Mouse (Mus musculus) limb, embryonic 10.5 days (tissue): ENCODE measurements around the gene Cox7c. TPM values are rescaled to one million over a fixed set of nuclear protein-coding genes. Genes with fewer than 3 reads are reported as not detected.
"Not testable (repeated sequence)": the region's sequence is repeated elsewhere in the genome, so short reads cannot be mapped to it uniquely, and the experiment has no call there.

Experiments used
- DNase-seq: peaks from one replicate; pipeline ENCODE4 v3.0.0-alpha.2; 2017; ENCODE audit warnings: low spot score
- H3K27ac ChIP-seq: fragments of 300-500 bp; sonication (generic); 2 replicates; pipeline ENCODE4 v1.5.1; 2016; ENCODE audit warnings: mild to moderate bottlenecking
- H3K27me3 ChIP-seq: fragments of 300-500 bp; sonication (generic); 2 replicates; pipeline ENCODE4 v1.6.1; 2016; ENCODE audit warnings: low read depth, mild to moderate bottlenecking; ENCODE audit not compliant: poor library complexity, severe bottlenecking
- H3K36me3 ChIP-seq: fragments of 300-500 bp; sonication (generic); 2 replicates; pipeline ENCODE4 v1.6.1; 2016; ENCODE audit warnings: mild to moderate bottlenecking, moderate library complexity
- H3K4me1 ChIP-seq: fragments of 300-500 bp; sonication (generic); 2 replicates; pipeline ENCODE4 v1.6.1; 2016
- H3K4me3 ChIP-seq: fragments of 300-500 bp; sonication (generic); 2 replicates; pipeline ENCODE4 v1.5.1; 2016; ENCODE audit warnings: mild to moderate bottlenecking, moderate library complexity
- H3K9me3 ChIP-seq: fragments of 300-500 bp; sonication (generic); replicated peaks from 2 replicates; pipeline ENCODE4 v1.6.1; 2016; ENCODE audit warnings: mild to moderate bottlenecking
- WGBS: fragments of 180-500 bp; shearing (Covaris S2); methylation state at CpG from one replicate; pipeline ENCODE4 v1.1.7; 2016; 5-methylcytosine and 5-hydroxymethylcytosine counted together
- polyA plus RNA-seq: library from polyadenylated mRNA; unstranded; fragments of >200 nt; fragmentation: Nextera tagmentation; extraction: Ambion mirVana; gene quantifications from 2 replicates; pipeline ENCODE4 v1.2.1, GENCODE M21; 2016

The Cox7c gene
- polyA plus RNA-seq: 617 and 669 TPM in 2 replicates

DNA sequence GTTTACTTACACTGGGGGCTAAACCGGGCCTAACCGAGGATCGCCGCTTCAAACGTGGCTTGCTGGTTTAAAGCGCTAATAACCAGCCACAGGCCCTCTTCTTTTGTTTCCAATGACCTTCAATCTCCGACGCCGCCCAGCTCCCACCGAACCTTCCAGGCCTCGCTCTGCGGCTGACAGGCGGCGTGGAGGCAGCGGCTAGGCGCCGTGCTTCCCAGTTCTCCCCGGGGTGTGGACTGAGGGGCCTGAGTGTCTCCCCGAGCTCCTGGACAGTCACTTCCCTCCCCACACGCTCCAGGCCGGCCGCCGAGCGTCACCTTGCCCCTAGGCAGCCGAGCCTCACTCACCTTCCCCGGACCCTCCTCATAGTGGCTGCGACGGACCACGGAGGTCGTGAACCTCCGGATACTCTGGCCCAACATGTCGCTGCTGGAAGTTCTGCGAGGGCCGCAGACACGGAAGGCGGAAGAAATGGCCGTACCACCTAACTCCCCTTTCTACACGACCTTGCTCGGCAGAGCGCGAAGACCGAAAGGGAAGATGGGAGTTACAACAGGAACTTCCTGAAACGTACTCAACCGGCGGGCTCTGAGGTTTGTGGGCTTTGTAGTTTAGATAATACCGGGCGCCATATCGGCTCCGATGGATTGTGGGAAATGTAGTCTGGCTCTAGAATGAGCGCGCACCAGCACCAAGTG lies at the start of gene Cox7c:
Gene Cox7c, minus strand, starts transcription at position 651 of the 698 bp plus-strand sequence.
- H3K27ac ChIP-seq: peak within 1 kb of the TSS; percentile 98
- peak; percentile 83 for DNase-seq
- under 1% methylated on average over 51 of the region's 51 CpGs for WGBS
- H3K36me3 ChIP-seq: peaks cover 33% of the 10 kb centered on the region
- H3K4me1 ChIP-seq: 0 out of 2 replicates have a peak, but pooled peaks cover 4% of the 10 kb centered on the region
- peak within 1 kb of the TSS; percentile 96 for H3K4me3 ChIP-seq
- no peaks in the 10 kb centered on the region for H3K9me3 ChIP-seq
- H3K27me3 ChIP-seq: no peaks in the 10 kb centered on the region

DNA sequence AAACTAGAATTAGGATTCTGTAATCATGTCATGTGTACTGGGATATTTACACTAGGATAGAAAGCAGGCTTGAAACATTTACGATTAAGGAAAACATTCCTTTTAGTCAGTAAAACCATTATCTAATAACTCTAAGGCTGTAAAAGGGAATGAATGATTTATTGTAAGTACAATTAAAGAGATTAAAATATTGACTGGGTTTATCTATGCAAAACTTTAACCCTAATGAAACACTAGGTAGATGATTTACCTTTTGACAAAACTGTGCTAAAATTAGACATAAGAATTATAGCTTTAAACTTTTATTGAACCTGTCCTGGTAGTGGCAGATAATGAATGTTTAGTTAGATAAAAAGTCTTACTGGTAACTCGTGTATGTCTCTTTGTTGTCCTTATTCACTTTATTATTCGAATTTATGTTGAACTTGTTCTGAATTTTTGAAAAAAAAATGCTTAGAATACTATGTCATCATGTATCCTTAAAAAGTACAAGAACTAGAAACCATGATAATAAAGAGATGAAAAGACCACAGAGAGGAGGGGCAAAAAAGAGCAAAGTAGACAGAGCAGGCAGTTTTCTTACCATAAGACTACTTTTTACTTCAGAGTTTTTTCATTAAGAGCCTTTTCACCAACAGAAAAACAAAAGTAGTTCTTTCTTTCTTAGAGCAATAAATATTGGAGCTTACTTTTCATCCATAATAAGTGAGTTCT lies 21.5 kb upstream of the Cox7c start:
- no peaks in the 10 kb centered on the region for H3K4me1 ChIP-seq
- no peaks in the 10 kb centered on the region for H3K9me3 ChIP-seq
- no peak overlapping the region for H3K4me3 ChIP-seq
- H3K27ac ChIP-seq: no peak overlapping the region
- no peaks in the 10 kb centered on the region for H3K36me3 ChIP-seq
- 64% methylated on average over 3 of the region's 3 CpGs for WGBS
- no peaks in the 10 kb centered on the region for H3K27me3 ChIP-seq
- DNase-seq: no peak

DNA sequence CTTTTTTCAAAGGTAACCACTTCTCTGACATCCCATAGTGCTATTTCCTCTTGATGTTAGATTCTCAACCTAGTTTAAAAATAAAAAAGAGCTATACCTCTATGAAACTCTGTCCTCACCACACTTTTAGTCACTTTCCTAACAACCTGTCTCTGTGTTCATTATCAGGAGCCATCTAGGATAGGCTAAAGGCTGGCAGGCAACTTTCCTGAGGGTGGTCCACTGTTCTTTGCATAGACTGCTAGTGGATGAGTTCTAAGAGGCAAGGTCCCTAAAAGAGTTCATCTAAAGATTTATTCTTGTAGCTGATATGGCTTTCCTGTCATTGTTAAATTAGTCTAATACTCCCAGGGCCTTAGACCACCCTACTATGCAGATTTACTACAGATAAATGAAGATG lies 20.8 kb upstream of the Cox7c start:
- Histone ChIP-seq H3K9me3 (no peaks in the 10 kb centered on the region), H3K27me3 (no peaks in the 10 kb centered on the region), H3K36me3 (no peaks in the 10 kb centered on the region), H3K4me1 (no peaks in the 10 kb centered on the region), H3K4me3 (no peak overlapping the region), H3K27ac (no peak overlapping the region)
- DNase-seq: no peak

DNA sequence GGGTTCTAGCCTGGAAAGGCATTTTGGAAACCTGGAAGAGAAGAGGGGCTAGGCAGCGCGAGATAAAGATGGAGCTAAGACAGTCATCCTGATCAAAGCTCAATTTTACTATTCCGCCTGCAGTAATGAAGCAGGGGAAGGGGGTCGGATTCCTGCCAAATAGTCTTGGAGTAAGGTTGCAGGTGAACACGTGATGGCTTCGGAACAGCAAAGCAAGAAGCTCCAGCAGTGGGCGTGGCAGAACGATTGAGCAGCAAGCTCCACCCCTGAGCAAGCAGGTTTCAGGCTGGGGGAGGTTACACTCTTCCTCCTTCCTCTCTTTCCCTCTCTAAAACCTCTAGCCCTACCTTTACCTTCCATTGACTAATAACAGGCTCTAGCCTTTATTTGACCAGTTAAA lies 7.4 kb upstream of the Cox7c start:
- 24% methylated on average over 8 of the region's 8 CpGs for WGBS
- H3K9me3 ChIP-seq, H3K4me3 ChIP-seq, H3K4me1 ChIP-seq, H3K27ac ChIP-seq, DNase-seq, H3K36me3 ChIP-seq, H3K27me3 ChIP-seq: not testable (repeated sequence)

DNA sequence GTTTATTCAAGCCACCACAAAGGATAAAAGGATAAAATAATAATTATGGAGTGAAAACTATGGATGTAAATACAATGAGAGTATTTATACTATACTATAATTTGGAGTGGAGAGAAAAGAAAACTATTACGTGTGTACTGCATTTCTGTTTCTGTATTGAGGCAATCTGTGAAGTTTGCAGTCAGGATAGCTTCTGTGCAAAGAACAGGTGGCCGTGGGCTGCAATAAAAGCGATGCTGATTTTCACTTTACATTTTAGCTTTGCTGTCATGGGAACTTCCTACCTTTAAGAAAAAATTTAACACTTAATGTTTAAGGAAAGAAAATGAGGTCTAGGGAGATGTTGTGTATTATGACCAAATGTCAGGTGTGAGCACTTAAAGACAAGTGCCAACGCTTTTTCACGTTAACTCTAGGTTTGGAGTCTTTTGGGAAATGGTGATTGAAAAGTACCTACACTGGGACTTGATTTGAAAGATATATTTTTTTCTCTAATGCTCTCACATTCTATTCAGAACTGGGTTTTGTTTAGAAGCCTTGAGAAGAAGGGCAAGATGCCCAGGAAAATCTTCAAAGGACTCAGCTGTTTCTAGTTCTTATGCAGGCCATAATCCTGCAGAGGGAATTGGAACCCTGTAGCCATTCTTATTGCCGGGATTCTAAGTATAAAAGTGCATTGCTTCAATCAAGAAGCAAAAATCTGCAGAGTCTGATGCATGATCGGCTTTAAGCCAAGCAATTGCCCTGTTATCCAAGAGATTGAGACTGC lies 41.6 kb downstream of the Cox7c start:
- H3K4me3 ChIP-seq: no peak overlapping the region
- WGBS: 91% methylated on average over 7 of the region's 7 CpGs
- H3K36me3 ChIP-seq: no peaks in the 10 kb centered on the region
- H3K4me1 ChIP-seq: no peaks in the 10 kb centered on the region
- H3K27me3 ChIP-seq: no peaks in the 10 kb centered on the region
- H3K9me3 ChIP-seq: no peaks in the 10 kb centered on the region
- no peak overlapping the region for H3K27ac ChIP-seq
- DNase-seq: no peak
